ENCODE assay signal across 22 mouse cellular contexts in genomic region chr16:91921340-91921739, GRCm38 (mm10).
"Had no signal": no experiment of that assay in that cellular context is flagged by ENCODE, and none has a peak within 500 bp of the region (broad histone marks: within the 10 kb centered on the region; RNA-seq: fewer than 3 reads in every experiment).

No protein-coding gene starts in this region.

- H3K4me3 ChIP-seq: heart, adult 2 months; heart, embryonic 13.5 days; heart, embryonic 15.5 days; hindbrain, embryonic 13.5 days; hindbrain, embryonic 15.5 days; layer of hippocampus, adult 2 months; limb, embryonic 13.5 days; limb, embryonic 15.5 days; liver, embryonic 13.5 days had no signal

- H3K27ac ChIP-seq: heart, adult 2 months; heart, embryonic 13.5 days; heart, embryonic 15.5 days; hindbrain, embryonic 13.5 days; hindbrain, embryonic 15.5 days; hindbrain, postnatal 0 days; layer of hippocampus, adult 2 months; limb, embryonic 13.5 days; limb, embryonic 15.5 days; liver, embryonic 13.5 days had no signal

- DNase-seq: forebrain, postnatal 0 days; gastrocnemius, postnatal 14 days; gastrocnemius, postnatal 36 days; heart, adult 11 months; heart, adult 2 months; heart, postnatal 14 days; heart, postnatal 36 days; kidney, adult 18-20 months; kidney, postnatal 10 days; kidney, postnatal 25 days; layer of hippocampus, postnatal 36 days; left cerebral cortex, postnatal 4 days; liver, embryonic 13.5 days had no signal

- H3K4me2 ChIP-seq: heart, embryonic 11.5 days; heart, embryonic 13.5 days; heart, embryonic 15.5 days; hindbrain, embryonic 13.5 days; hindbrain, embryonic 15.5 days; limb, embryonic 13.5 days; limb, embryonic 15.5 days; liver, embryonic 13.5 days had no signal

- H3K9me3 ChIP-seq: heart, embryonic 13.5 days; heart, embryonic 15.5 days; hindbrain, embryonic 13.5 days; hindbrain, embryonic 15.5 days; limb, embryonic 13.5 days; limb, embryonic 15.5 days; liver, embryonic 13.5 days had no signal

- ATAC-seq: forebrain, postnatal 0 days; hindbrain, postnatal 0 days had no signal

- H3K9ac ChIP-seq: forebrain, postnatal 0 days; heart, embryonic 15.5 days; hindbrain, embryonic 13.5 days; hindbrain, embryonic 15.5 days; limb, embryonic 13.5 days; limb, embryonic 15.5 days; liver, embryonic 13.5 days had no signal

- H3K27me3 ChIP-seq: heart, embryonic 13.5 days; heart, embryonic 15.5 days; hindbrain, embryonic 13.5 days; hindbrain, embryonic 15.5 days; limb, embryonic 13.5 days; limb, embryonic 15.5 days; liver, embryonic 13.5 days had no signal
